Mouse (Mus musculus) forebrain, embryonic 13.5 days (tissue): Measurements from ENCODE around the gene Timm8a2. TPM values are rescaled to one million over a fixed set of nuclear protein-coding genes. Genes with fewer than 3 reads are reported as not detected.

Experiments
- ATAC-seq: fragments of 200-750 bp; cut with Nextera tagmentation; 2 replicates; pipeline ENCODE4 v1.8.0; 2017
- H3K27ac ChIP-seq: fragments of 300-500 bp; sonication (generic); 2 replicates; pipeline ENCODE4 v1.5.1; 2015; ENCODE audit warnings: inconsistent platforms, mild to moderate bottlenecking, moderate library complexity
- H3K27me3 ChIP-seq: fragments of 300-500 bp; sonication (generic); 2 replicates; pipeline ENCODE4 v1.6.1; 2015; ENCODE audit warnings: mild to moderate bottlenecking, inconsistent platforms
- H3K36me3 ChIP-seq: fragments of 300-500 bp; sonication (generic); 2 replicates; pipeline ENCODE4 v1.6.1; 2015; ENCODE audit warnings: mild to moderate bottlenecking, inconsistent platforms; ENCODE audit not compliant: poor library complexity, severe bottlenecking
- H3K4me1 ChIP-seq: fragments of 300-500 bp; sonication (generic); 2 replicates; pipeline ENCODE4 v1.6.1; 2015; ENCODE audit warnings: inconsistent platforms
- H3K4me2 ChIP-seq: fragments of 300-500 bp; sonication (generic); 2 replicates; pipeline ENCODE4 v1.6.1; 2015; ENCODE audit warnings: inconsistent platforms, mild to moderate bottlenecking, moderate library complexity
- H3K4me3 ChIP-seq: fragments of 300-500 bp; sonication (generic); 2 replicates; pipeline ENCODE4 v1.5.1; 2015; ENCODE audit warnings: mild to moderate bottlenecking, inconsistent platforms
- H3K9ac ChIP-seq: fragments of 300-500 bp; sonication (generic); 2 replicates; pipeline ENCODE4 v1.6.1; 2015; ENCODE audit warnings: mild to moderate bottlenecking, inconsistent platforms
- H3K9me3 ChIP-seq: fragments of 300-500 bp; sonication (generic); replicated peaks from 2 replicates; pipeline ENCODE4 v1.6.1; 2016; ENCODE audit warnings: inconsistent platforms
- WGBS: fragments of 180-500 bp; shearing (Covaris S2); methylation state at CpG from one replicate; pipeline ENCODE4 v1.1.7; 2015; 5-methylcytosine and 5-hydroxymethylcytosine counted together
- polyA plus RNA-seq: library from polyadenylated mRNA; unstranded; fragments of >200 nt; fragmentation: Nextera tagmentation; extraction: Ambion mirVana; gene quantifications from 2 replicates; pipeline ENCODE4 v1.2.1, GENCODE M21; 2015

Gene Timm8a2
- polyA plus RNA-seq, 1 experiment from 2014 or later = not detected

- no peak overlapping the region for H3K27ac ChIP-seq
- H3K36me3 ChIP-seq = peaks cover 38% of the 10 kb centered on the region
- H3K4me1 ChIP-seq = no peaks in the 10 kb centered on the region
- H3K4me3 ChIP-seq = no peak overlapping the region
- 86% methylated on average over 13 of the region's 13 CpGs for WGBS
- H3K27me3 ChIP-seq = no peaks in the 10 kb centered on the region
- no peaks in the 10 kb centered on the region for H3K9me3 ChIP-seq
- H3K9ac ChIP-seq = no peak overlapping the region
- no peak for ATAC-seq
- no peak overlapping the region for H3K4me2 ChIP-seq
These were observed 21.7 kb upstream of the Timm8a2 start for GRCm38 (mm10) chr14:122012814-122013213.

- H3K9me3 ChIP-seq = no peaks in the 10 kb centered on the region
- no peaks in the 10 kb centered on the region for H3K27me3 ChIP-seq
- H3K4me1 ChIP-seq = no peaks in the 10 kb centered on the region
- H3K9ac ChIP-seq = no peak overlapping the region
- H3K27ac ChIP-seq = no peak overlapping the region
- H3K4me3 ChIP-seq = no peak overlapping the region
- 90% methylated on average over 14 of the region's 14 CpGs for WGBS
- no peak for ATAC-seq
- H3K4me2 ChIP-seq = no peak overlapping the region
- peaks cover 40% of the 10 kb centered on the region for H3K36me3 ChIP-seq
These were observed 21.0 kb upstream of the Timm8a2 start for GRCm38 (mm10) chr14:122013417-122013951.

GRCm38 (mm10) chr14:122017958-122018357, 16.5 kb upstream of the Timm8a2 start:
- Histone ChIP-seq H3K4me3 (no peak overlapping the region), H3K27me3 (no peaks in the 10 kb centered on the region), H3K27ac (no peak overlapping the region), H3K36me3 (peaks cover 29% of the 10 kb centered on the region), H3K4me1 (no peaks in the 10 kb centered on the region), H3K4me2 (no peak overlapping the region), H3K9me3 (no peaks in the 10 kb centered on the region), H3K9ac (no peak overlapping the region)
- ATAC-seq = no peak
- WGBS = 91% methylated on average over 2 of the region's 2 CpGs

- Histone ChIP-seq H3K4me2 (no peak overlapping the region), H3K27ac (no peak overlapping the region), H3K4me1 (no peaks in the 10 kb centered on the region), H3K9me3 (no peaks in the 10 kb centered on the region), H3K27me3 (no peaks in the 10 kb centered on the region), H3K4me3 (no peak overlapping the region), H3K36me3 (peaks cover 32% of the 10 kb centered on the region), H3K9ac (no peak overlapping the region)
- WGBS = 97% methylated on average over 2 of the region's 2 CpGs
- ATAC-seq = no peak
These were observed 15.1 kb upstream of the Timm8a2 start for GRCm38 (mm10) chr14:122019389-122019788.

GRCm38 (mm10) chr14:122020567-122020966, 13.9 kb upstream of the Timm8a2 start:
- WGBS = 92% methylated on average over 6 of the region's 6 CpGs
- no peak overlapping the region for H3K4me2 ChIP-seq
- H3K27ac ChIP-seq = no peak overlapping the region
- no peak overlapping the region for H3K4me3 ChIP-seq
- H3K36me3 ChIP-seq = peaks cover 28% of the 10 kb centered on the region
- H3K9me3 ChIP-seq = no peaks in the 10 kb centered on the region
- H3K27me3 ChIP-seq = no peaks in the 10 kb centered on the region
- H3K4me1 ChIP-seq = no peaks in the 10 kb centered on the region
- no peak for ATAC-seq
- H3K9ac ChIP-seq = no peak overlapping the region

GRCm38 (mm10) chr14:122023054-122023453, 11.4 kb upstream of the Timm8a2 start:
- ATAC-seq = no peak

GRCm38 (mm10) chr14:122023928-122024327, 10.5 kb upstream of the Timm8a2 start:
- Histone ChIP-seq H3K9ac (no peak overlapping the region), H3K36me3 (peaks cover 22% of the 10 kb centered on the region), H3K4me1 (no peaks in the 10 kb centered on the region), H3K9me3 (no peaks in the 10 kb centered on the region), H3K27me3 (no peaks in the 10 kb centered on the region), H3K4me2 (no peak overlapping the region), H3K4me3 (no peak overlapping the region), H3K27ac (no peak overlapping the region)
- no peak for ATAC-seq

More at GRCm38 (mm10) chr14:122023054-122023453, 11.4 kb upstream of the Timm8a2 start:
- Histone ChIP-seq H3K9ac (no peak overlapping the region), H3K27ac (no peak overlapping the region), H3K36me3 (peaks cover 26% of the 10 kb centered on the region), H3K4me2 (no peak overlapping the region), H3K27me3 (no peaks in the 10 kb centered on the region), H3K9me3 (no peaks in the 10 kb centered on the region), H3K4me1 (no peaks in the 10 kb centered on the region), H3K4me3 (no peak overlapping the region)
- 96% methylated on average over 1 of the region's 1 CpGs for WGBS

GRCm38 (mm10) chr14:122028926-122029745, 5.3 kb upstream of the Timm8a2 start:
- Histone ChIP-seq H3K27me3 (no peaks in the 10 kb centered on the region), H3K9ac (no peak overlapping the region), H3K36me3 (no peaks in the 10 kb centered on the region), H3K27ac (no peak overlapping the region), H3K4me1 (no peaks in the 10 kb centered on the region), H3K4me3 (no peak overlapping the region), H3K9me3 (no peaks in the 10 kb centered on the region), H3K4me2 (no peak overlapping the region)
- no peak for ATAC-seq
- 95% methylated on average over 11 of the region's 11 CpGs for WGBS

GRCm38 (mm10) chr14:122029851-122030250, 4.6 kb upstream of the Timm8a2 start:
- WGBS = 90% methylated on average over 4 of the region's 4 CpGs
- Histone ChIP-seq H3K36me3 (no peaks in the 10 kb centered on the region), H3K27me3 (no peaks in the 10 kb centered on the region), H3K4me1 (no peaks in the 10 kb centered on the region), H3K9ac (no peak overlapping the region), H3K4me3 (no peak overlapping the region), H3K4me2 (no peak overlapping the region), H3K9me3 (no peaks in the 10 kb centered on the region), H3K27ac (no peak overlapping the region)
- no peak for ATAC-seq

- H3K4me2 ChIP-seq = no peak overlapping the region
- ATAC-seq = no peak
- H3K4me1 ChIP-seq = no peaks in the 10 kb centered on the region
- H3K4me3 ChIP-seq = no peak overlapping the region
- no peaks in the 10 kb centered on the region for H3K36me3 ChIP-seq
- H3K9ac ChIP-seq = no peak overlapping the region
- no peak overlapping the region for H3K27ac ChIP-seq
- H3K9me3 ChIP-seq = no peaks in the 10 kb centered on the region; the same call in 1 of the 2 replicates
- H3K27me3 ChIP-seq = no peaks in the 10 kb centered on the region
- WGBS = 84% methylated on average over 2 of the region's 2 CpGs
These were observed 2.4 kb upstream of the Timm8a2 start for GRCm38 (mm10) chr14:122032045-122032444.

GRCm38 (mm10) chr14:122035181-122035580, 707 bp downstream of the Timm8a2 start:
- Histone ChIP-seq H3K36me3 (no peaks in the 10 kb centered on the region), H3K27ac (no peak overlapping the region), H3K9ac (no peak overlapping the region), H3K4me3 (no peak overlapping the region), H3K9me3 (no peaks in the 10 kb centered on the region; the same call in 1 of the 2 replicates), H3K4me1 (no peaks in the 10 kb centered on the region), H3K27me3 (no peaks in the 10 kb centered on the region), H3K4me2 (no peak overlapping the region)
- ATAC-seq = no peak
- 95% methylated on average over 1 of the region's 1 CpGs for WGBS

- Histone ChIP-seq H3K4me1 (no peaks in the 10 kb centered on the region), H3K9ac (no peak overlapping the region), H3K9me3 (no peaks in the 10 kb centered on the region; the same call in 1 of the 2 replicates), H3K27me3 (no peaks in the 10 kb centered on the region), H3K4me2 (no peak overlapping the region), H3K27ac (no peak overlapping the region), H3K36me3 (no peaks in the 10 kb centered on the region), H3K4me3 (no peak overlapping the region)
- no peak for ATAC-seq
- 89% methylated on average over 2 of the region's 2 CpGs for WGBS
These were observed 1.4 kb downstream of the Timm8a2 start for GRCm38 (mm10) chr14:122035860-122036259.
